Mouse (Mus musculus) CH12.LX (cell line): ENCODE measurements around the gene Tmem151b. TPM values are rescaled to one million over a fixed set of nuclear protein-coding genes. Genes with fewer than 3 reads are reported as not detected.

Source experiments
- DNase-seq: peaks from one replicate; pipeline ENCODE4 v3.0.0-alpha.2; 2013; ENCODE audit errors: extremely low read depth
- H3K27ac ChIP-seq: 2 replicates; pipeline ENCODE4 v1.5.1; 2012; ENCODE audit warnings: low read depth, mild to moderate bottlenecking, control low read depth, moderate library complexity; ENCODE audit not compliant: insufficient read depth
- H3K27me3 ChIP-seq: replicated peaks from 2 replicates; pipeline ENCODE3; 2012; ENCODE audit warnings: inconsistent platforms
- H3K36me3 ChIP-seq, 2 experiments: replicated peaks in 1 of 2; 2 replicates each; pipeline versions ENCODE3 to v1.6.1; 2012; ENCODE audit warnings: inconsistent platforms in 1 of 2, low read length in 1 of 2, mild to moderate bottlenecking in 1 of 2, mixed read lengths in 1 of 2, moderate library complexity in 1 of 2; ENCODE audit not compliant: control insufficient read depth in 1 of 2, insufficient read depth in 1 of 2
- H3K4me1 ChIP-seq, 2 experiments: 2 replicates each; pipeline ENCODE4 v1.6.1; 2012; ENCODE audit warnings: inconsistent platforms in 1 of 2, moderate library complexity in 1 of 2; ENCODE audit not compliant: insufficient read depth in 2 of 2, control insufficient read depth in 1 of 2
- H3K4me2 ChIP-seq: 2 replicates; pipeline ENCODE4 v1.6.1; 2012; ENCODE audit warnings: low read depth, mild to moderate bottlenecking, control low read depth; ENCODE audit not compliant: poor library complexity, insufficient read depth, severe bottlenecking
- H3K4me3 ChIP-seq, 3 experiments: fragments of 150-350 bp in 1 of 3; sonication (generic) in 1 of 3; replicated peaks in 1 of 3; 2 replicates each; pipeline versions ENCODE3 to v1.5.1; 2011 to 2012; ENCODE audit warnings: low read depth in 2 of 3, low read length in 2 of 3, mild to moderate bottlenecking in 2 of 3, moderate library complexity in 2 of 3, control low read depth in 1 of 3, improper control_type of control experiment in 1 of 3, inconsistent platforms in 1 of 3, mixed read lengths in 1 of 3; ENCODE audit not compliant: poor library complexity in 1 of 3
- H3K79me2 ChIP-seq: replicated peaks from 2 replicates; pipeline ENCODE4 v1.6.1; 2012; ENCODE audit warnings: mild to moderate bottlenecking, moderate library complexity; ENCODE audit not compliant: control insufficient read depth, poor library complexity, insufficient read depth, severe bottlenecking; ENCODE audit errors: extremely low read depth
- H3K9ac ChIP-seq: 2 replicates; pipeline ENCODE4 v1.6.1; 2012; ENCODE audit warnings: low read depth, mild to moderate bottlenecking, control low read depth, moderate library complexity; ENCODE audit not compliant: insufficient read depth
- H3K9me3 ChIP-seq: replicated peaks from 2 replicates; pipeline ENCODE3; 2012; ENCODE audit warnings: low read length, inconsistent platforms, mixed read lengths
- BHLHE40 ChIP-seq: IDR thresholded peaks from 2 replicates; pipeline ENCODE4 v1.6.1; 2011; ENCODE audit warnings: mild to moderate bottlenecking, low read depth, low read length, improper control_type of control experiment
- CHD1 ChIP-seq: IDR thresholded peaks from 2 replicates; pipeline ENCODE4 v1.6.1; 2012; ENCODE audit warnings: low read depth, low read length, improper control_type of control experiment, inconsistent platforms
- CHD2 ChIP-seq: IDR thresholded peaks from 2 replicates; pipeline ENCODE4 v1.6.1; 2011; ENCODE audit warnings: low read length, improper control_type of control experiment
- CTCF ChIP-seq, 2 experiments: IDR thresholded peaks in 1 of 2; conservative IDR thresholded peaks in 1 of 2; 2 replicates each; pipeline ENCODE4 v1.5.1; 2011 to 2012; ENCODE audit warnings: low read depth in 2 of 2, low read length in 2 of 2, improper control_type of control experiment in 1 of 2, inconsistent platforms in 1 of 2, mild to moderate bottlenecking in 1 of 2, moderate library complexity in 1 of 2
- E2F4 ChIP-seq: IDR thresholded peaks from 2 replicates; pipeline ENCODE4 v1.6.1; 2011; ENCODE audit warnings: low read depth, low read length, improper control_type of control experiment; ENCODE audit not compliant: insufficient replicate concordance
- ELF1 ChIP-seq: IDR thresholded peaks from 2 replicates; pipeline ENCODE4 v1.6.1; 2014; ENCODE audit warnings: low read depth, mild to moderate bottlenecking, inconsistent platforms, low read length, improper control_type of control experiment
- EP300 ChIP-seq: IDR thresholded peaks from 2 replicates; pipeline ENCODE4 v1.6.1; 2011; ENCODE audit warnings: low read length, improper control_type of control experiment
- ETS1 ChIP-seq: conservative IDR thresholded peaks from 2 replicates; pipeline ENCODE4 v1.6.1; 2012; ENCODE audit warnings: low read depth, mild to moderate bottlenecking, inconsistent platforms, low read length, improper control_type of control experiment, moderate library complexity
- GABPA ChIP-seq: IDR thresholded peaks from 2 replicates; pipeline ENCODE4 v1.6.1; 2012; ENCODE audit warnings: low read depth, low read length, improper control_type of control experiment, inconsistent platforms; ENCODE audit not compliant: insufficient replicate concordance
- HCFC1 ChIP-seq: IDR thresholded peaks from 2 replicates; pipeline ENCODE4 v1.6.1; 2012; ENCODE audit warnings: low read depth, mild to moderate bottlenecking, inconsistent platforms, low read length, improper control_type of control experiment
- IRF4 ChIP-seq: IDR thresholded peaks from 2 replicates; pipeline ENCODE4 v1.6.1; 2014; ENCODE audit warnings: low read depth, mild to moderate bottlenecking, inconsistent platforms, low read length, improper control_type of control experiment
- JUN ChIP-seq: IDR thresholded peaks from 2 replicates; pipeline ENCODE4 v1.6.1; 2011; ENCODE audit warnings: low read depth, mild to moderate bottlenecking, low read length, improper control_type of control experiment, moderate library complexity; ENCODE audit not compliant: insufficient read depth
- JUND ChIP-seq: conservative IDR thresholded peaks from 2 replicates; pipeline ENCODE4 v1.6.1; 2011; ENCODE audit warnings: low read depth, low read length, improper control_type of control experiment
- KAT2A ChIP-seq: IDR thresholded peaks from 2 replicates; pipeline ENCODE4 v1.6.1; 2012; ENCODE audit warnings: low read length, improper control_type of control experiment, inconsistent platforms; ENCODE audit not compliant: insufficient replicate concordance
- MAFK ChIP-seq: IDR thresholded peaks from 2 replicates; pipeline ENCODE4 v1.6.1; 2011; ENCODE audit warnings: low read length, improper control_type of control experiment; ENCODE audit not compliant: insufficient replicate concordance
- MAX ChIP-seq: IDR thresholded peaks from 2 replicates; pipeline ENCODE4 v1.6.1; 2011; ENCODE audit warnings: low read length, improper control_type of control experiment
- MAZ ChIP-seq: IDR thresholded peaks from 2 replicates; pipeline ENCODE4 v1.6.1; 2012; ENCODE audit warnings: low read depth, mild to moderate bottlenecking, inconsistent platforms, low read length, improper control_type of control experiment, moderate library complexity
- MEF2A ChIP-seq: IDR thresholded peaks from 2 replicates; pipeline ENCODE4 v1.6.1; 2014; ENCODE audit warnings: low read depth, mild to moderate bottlenecking, inconsistent platforms, low read length, improper control_type of control experiment, borderline replicate concordance
- MXI1 ChIP-seq: IDR thresholded peaks from 2 replicates; pipeline ENCODE4 v1.6.1; 2011; ENCODE audit warnings: mild to moderate bottlenecking, low read depth, low read length, improper control_type of control experiment
- MYC ChIP-seq: IDR thresholded peaks from 2 replicates; pipeline ENCODE4 v1.6.1; 2011; ENCODE audit warnings: low read depth, mild to moderate bottlenecking, improper control_type of control experiment, low read length
- NELFE ChIP-seq: IDR thresholded peaks from 2 replicates; pipeline ENCODE4 v1.6.1; 2011; ENCODE audit warnings: low read depth, low read length, improper control_type of control experiment
- NRF1 ChIP-seq: IDR thresholded peaks from 2 replicates; pipeline ENCODE4 v1.6.1; 2014; ENCODE audit warnings: low read depth, mild to moderate bottlenecking, inconsistent platforms, low read length, improper control_type of control experiment, moderate library complexity
- PAX5 ChIP-seq: IDR thresholded peaks from 2 replicates; pipeline ENCODE4 v1.6.1; 2012; ENCODE audit warnings: low read length, inconsistent platforms, mixed read lengths
- POLR2A ChIP-seq: IDR thresholded peaks from 2 replicates; pipeline ENCODE4 v1.6.1; 2011; ENCODE audit warnings: low read depth, mild to moderate bottlenecking, improper control_type of control experiment, low read length
- POLR2AphosphoS2 ChIP-seq: IDR thresholded peaks from 2 replicates; pipeline ENCODE4 v1.6.1; 2011; ENCODE audit warnings: low read depth, low read length, improper control_type of control experiment
- RAD21 ChIP-seq: IDR thresholded peaks from 2 replicates; pipeline ENCODE4 v1.6.1; 2011; ENCODE audit warnings: low read depth, mild to moderate bottlenecking, low read length, improper control_type of control experiment, moderate library complexity
- RCOR1 ChIP-seq: conservative IDR thresholded peaks from 2 replicates; pipeline ENCODE4 v1.6.1; 2012; ENCODE audit warnings: low read depth, mild to moderate bottlenecking, inconsistent platforms, low read length, improper control_type of control experiment
- SIN3A ChIP-seq: IDR thresholded peaks from 2 replicates; pipeline ENCODE4 v1.6.1; 2012; ENCODE audit warnings: low read length, improper control_type of control experiment, inconsistent platforms
- SMC3 ChIP-seq: IDR thresholded peaks from 2 replicates; pipeline ENCODE4 v1.6.1; 2011; ENCODE audit warnings: low read depth, low read length, improper control_type of control experiment
- TBP ChIP-seq: conservative IDR thresholded peaks from 2 replicates; pipeline ENCODE4 v1.6.1; 2011; ENCODE audit warnings: low read depth, low read length, improper control_type of control experiment
- UBTF ChIP-seq: IDR thresholded peaks from 2 replicates; pipeline ENCODE4 v1.6.1; 2012; ENCODE audit warnings: low read depth, mild to moderate bottlenecking, inconsistent platforms, low read length, improper control_type of control experiment, moderate library complexity
- USF1 ChIP-seq: IDR thresholded peaks from 2 replicates; pipeline ENCODE4 v1.6.1; 2014; ENCODE audit warnings: low read depth, mild to moderate bottlenecking, inconsistent platforms, low read length, improper control_type of control experiment
- USF2 ChIP-seq: conservative IDR thresholded peaks from 2 replicates; pipeline ENCODE4 v1.6.1; 2011; ENCODE audit warnings: low read depth, low read length, improper control_type of control experiment
- ZC3H11A ChIP-seq: IDR thresholded peaks from 2 replicates; pipeline ENCODE4 v1.6.1; 2012; ENCODE audit warnings: low read depth, mild to moderate bottlenecking, inconsistent platforms, low read length, improper control_type of control experiment
- ZKSCAN1 ChIP-seq: IDR thresholded peaks from 2 replicates; pipeline ENCODE4 v1.6.1; 2012; ENCODE audit warnings: low read depth, inconsistent platforms, low read length, improper control_type of control experiment, borderline replicate concordance
- ZMIZ1 ChIP-seq: IDR thresholded peaks from 2 replicates; pipeline ENCODE4 v1.6.1; 2012; ENCODE audit warnings: low read depth, mild to moderate bottlenecking, inconsistent platforms, low read length, improper control_type of control experiment
- ZNF384 ChIP-seq: IDR thresholded peaks from 2 replicates; pipeline ENCODE4 v1.6.1; 2012; ENCODE audit warnings: low read depth, low read length, improper control_type of control experiment, inconsistent platforms
- dilution Hi-C: fragments of 300-500 bp; cut with MboI; formaldehyde crosslinking; loops from 2 replicates; pipeline ENCODE4 v1.14.3; 2020; ENCODE audit warnings: low sequenced_read_pairs; ENCODE audit not compliant: extremely low pct_unique_long_range_greater_than_20kb, extremely low pct_ligation_motif_present
- in situ Hi-C: fragments of 300-500 bp; cut with MboI; formaldehyde crosslinking; loops from 3 replicates; pipeline ENCODE4 v1.14.3; 2019; ENCODE audit warnings: low sequenced_read_pairs, low pct_ligation_motif_present, low pct_unique_long_range_greater_than_20kb, mixed read lengths
- polyA plus RNA-seq: library from polyadenylated mRNA; unstranded; fragments of >175 nt; gene quantifications from 2 replicates; pipeline ENCODE4 v1.2.1, GENCODE M21; 2012; ENCODE audit warnings: low read depth; ENCODE audit not compliant: insufficient read length
- total RNA-seq, 2 experiments: library from RNA; depleted of rRNA; stranded (reverse); fragments of 300-350 nt in 1 of 2; fragments of >200 nt in 1 of 2; gene quantifications; 2 replicates each; pipeline ENCODE4 v1.2.3; 2012 to 2014

Tmem151b gene
- total and polyA plus RNA-seq, 3 experiments: 0.12 to 0.53 (median 0.42) TPM

DNA sequence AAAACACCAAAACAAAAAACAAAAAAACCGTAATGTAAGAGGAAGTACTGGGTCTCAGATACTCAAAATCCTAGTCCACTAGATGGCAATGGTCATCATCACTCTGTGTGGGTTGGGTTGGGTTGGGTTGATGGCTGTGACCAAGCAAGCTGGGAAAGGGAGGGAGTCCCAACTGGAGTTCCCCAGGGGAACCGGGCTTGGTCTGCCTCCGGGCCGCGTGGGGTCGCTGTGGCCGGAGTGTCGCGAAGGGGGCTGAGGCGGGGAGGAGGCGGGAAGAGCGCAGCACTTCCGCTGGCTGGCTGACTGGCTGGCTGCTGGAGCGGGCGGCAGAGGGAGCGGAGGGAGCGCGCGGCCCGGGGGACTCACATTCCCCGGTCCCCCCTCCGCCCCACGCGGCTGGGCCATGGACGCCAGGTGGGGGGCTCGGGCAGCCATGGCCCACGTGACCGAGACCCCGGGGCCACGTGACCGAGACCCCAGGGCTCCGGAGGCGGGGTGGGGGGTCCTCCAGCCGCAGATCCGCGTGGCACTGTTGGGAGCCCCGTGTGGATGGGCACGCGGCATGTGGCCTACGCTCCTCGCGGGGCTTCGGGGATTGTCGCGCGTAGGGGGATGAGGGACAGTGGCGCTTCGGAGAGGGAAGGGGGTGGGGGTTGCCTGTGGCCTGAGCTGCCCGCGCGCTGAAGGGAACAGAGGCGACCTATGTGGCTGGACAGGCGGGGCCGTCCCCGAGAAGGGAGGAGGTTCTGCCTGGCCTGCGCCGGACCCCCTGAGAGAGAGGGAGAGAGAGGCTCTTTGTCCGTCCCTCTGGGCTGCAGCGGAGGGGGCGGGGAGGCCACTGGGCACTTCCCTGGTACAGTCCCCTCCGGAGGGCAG is 14.4 kb upstream of the Tmem151b start, which contains the start of gene Slc35b2:
Slc35b2 (plus strand) TSS at position 220 of the 876 bp plus-strand sequence.
- Histone ChIP-seq H3K4me1 (peaks cover 39 to 67% of the 10 kb centered on the region in 2 experiments), H3K79me2 (peaks cover 33% of the 10 kb centered on the region), H3K4me2 (peak within 1 kb of the TSS; percentile 83), H3K9me3 (no peaks in the 10 kb centered on the region), H3K4me3 (peak within 1 kb of the TSS; percentile 75 to 87 (median 80)), H3K9ac (peak within 1 kb of the TSS; percentile 89), H3K36me3 (peaks cover 57 to 73% of the 10 kb centered on the region in 2 experiments), H3K27me3 (no peaks in the 10 kb centered on the region), H3K27ac (peak within 1 kb of the TSS; percentile 98)
- in situ Hi-C loops: no loop called here
- dilution Hi-C loops: no loop called here
- DNase-seq: peak; percentile 85
- no peak; the same call in 1 of the 2 replicates for TF ChIP-seq ETS1
- peak; percentile 55; the same call in 1 of the 2 replicates for TF ChIP-seq IRF4
- TF ChIP-seq RAD21: peak; percentile 15
- TF ChIP-seq TBP: 0 out of 2 replicates have a peak, but pooled peaks have one; percentile 7
- 0 out of 2 replicates have a peak, but pooled peaks have one; percentile 31 for TF ChIP-seq MAFK
- no peak; the same call in 1 of the 2 replicates for TF ChIP-seq CHD1
- peak; percentile 90 for TF ChIP-seq ZNF384
- TF ChIP-seq JUN: no peak
- peak; percentile 74; the same call in 1 of the 2 replicates for TF ChIP-seq KAT2A
- TF ChIP-seq POLR2AphosphoS2: peak; percentile 94
- TF ChIP-seq EP300: no peak
- peak; percentile 75 for TF ChIP-seq POLR2A
- TF ChIP-seq MAX: peak; percentile 76
- TF ChIP-seq SIN3A: peak; percentile 76
- peak; percentile 96 for TF ChIP-seq BHLHE40
- TF ChIP-seq CHD2: peak; percentile 68
- TF ChIP-seq MEF2A: peak; percentile 83
- TF ChIP-seq USF1: peak; percentile 93
- peak; percentile 95 for TF ChIP-seq MAZ
- TF ChIP-seq RCOR1: peak; percentile 78
- TF ChIP-seq MXI1: peak; percentile 70; the same call in 1 of the 2 replicates
- TF ChIP-seq PAX5: no peak
- TF ChIP-seq USF2: peak; percentile 74
- peak; percentile 31; the same call in 1 of the 2 replicates for TF ChIP-seq NRF1
- TF ChIP-seq ZC3H11A: no peak
- peak in 1 of 2 experiments; percentile 85; a peak in 2 of 4 replicates for TF ChIP-seq CTCF (conservative IDR thresholded peaks at IDR 0.05 in 1 of 2, IDR thresholded peaks at IDR 0.05 in 1 of 2; ENCODE audit: low read depth in 2 of 2, low read length in 2 of 2)
- TF ChIP-seq UBTF: peak; percentile 90
- peak; percentile 65; the same call in 1 of the 2 replicates for TF ChIP-seq GABPA
- no peak for TF ChIP-seq ZKSCAN1
- TF ChIP-seq MYC: peak; percentile 31; the same call in 1 of the 2 replicates
- TF ChIP-seq JUND: no peak
- 0 out of 2 replicates have a peak, but pooled peaks have one; percentile 48 for TF ChIP-seq E2F4
- peak; percentile 87 for TF ChIP-seq ELF1
- TF ChIP-seq ZMIZ1: peak; percentile 90
- TF ChIP-seq NELFE: peak; percentile 58; the same call in 1 of the 2 replicates
- peak; percentile 49 for TF ChIP-seq SMC3
- TF ChIP-seq HCFC1: peak; percentile 81
